Mouse (Mus musculus) megakaryocyte-erythroid progenitor cell, adult 5-6 weeks (primary cell): ENCODE results near the gene Gm21992. TPM values are rescaled to one million over a fixed set of nuclear protein-coding genes. Genes with fewer than 3 reads are reported as not detected.

Experiments used
- total RNA-seq, 2 experiments: library from RNA; stranded (forward) in 1 of 2; stranded (reverse) in 1 of 2; fragments of 200-1000, 215-1000 nt in 1 of 2; fragments of >200 nt in 1 of 2; fragmentation: Nextera tagmentation in 1 of 2; gene quantifications; 2 replicates each; pipeline ENCODE4 v1.2.3; 2014 to 2017

Gene Gm21992
- total RNA-seq, 2 experiments from 2014 or later = 15.8 to 59.5 TPM

Other genes starting within 250 kb of the Gm21992 start
- gene Lrfn4, start 195.9 kb downstream of the Gm21992 start, total RNA-seq (2014; fragmentation: Nextera tagmentation) = 0.92 and 2.6 TPM in 2 replicates
- gene Lrfn4, start 195.9 kb downstream of the Gm21992 start, total RNA-seq (2017) = 1.1 and 2.4 TPM in 2 replicates
- gene Rce1, start 186.0 kb downstream of the Gm21992 start, total RNA-seq (2014; fragmentation: Nextera tagmentation) = 23.0 and 38.5 TPM in 2 replicates
- 14.6 and 26.0 TPM in 2 replicates for gene Rce1, start 186.0 kb downstream of the Gm21992 start, total RNA-seq (2017)
- gene Gm960, start 112.9 kb downstream of the Gm21992 start, total RNA-seq (2014; fragmentation: Nextera tagmentation) = 1.3 and 3.5 TPM in 2 replicates
- gene Gm960, start 112.9 kb downstream of the Gm21992 start, total RNA-seq (2017) = 2.4 TPM in 1 of 2 replicates, not detected in the other
- gene Sptbn2, start 100.4 kb downstream of the Gm21992 start, total RNA-seq (2014; fragmentation: Nextera tagmentation) = not detected in 2 replicates
- gene Sptbn2, start 100.4 kb downstream of the Gm21992 start, total RNA-seq (2017) = not detected in 2 replicates
- 5.0 and 11.3 TPM in 2 replicates for gene Rbm4b, start 55.1 kb downstream of the Gm21992 start, total RNA-seq (2014; fragmentation: Nextera tagmentation)
- gene Rbm4b, start 55.1 kb downstream of the Gm21992 start, total RNA-seq (2017) = 9.9 and 19.2 TPM in 2 replicates
- gene Rbm4, start 17.7 kb downstream of the Gm21992 start, total RNA-seq (2014; fragmentation: Nextera tagmentation) = 51.9 and 59.4 TPM in 2 replicates
- gene Rbm4, start 17.7 kb downstream of the Gm21992 start, total RNA-seq (2017) = 68.6 and 75.3 TPM in 2 replicates
- 74.2 and 76.1 TPM in 2 replicates for gene Rbm14, start within 50 bp of the Gm21992 start, total RNA-seq (2014; fragmentation: Nextera tagmentation)
- 16.6 and 29.1 TPM in 2 replicates for gene Rbm14, start within 50 bp of the Gm21992 start, total RNA-seq (2017)
- gene Ccs, start 27.7 kb upstream of the Gm21992 start, total RNA-seq (2014; fragmentation: Nextera tagmentation) = 75.1 and 81.3 TPM in 2 replicates
- gene Ccs, start 27.7 kb upstream of the Gm21992 start, total RNA-seq (2017) = 47.7 and 59.0 TPM in 2 replicates
- not detected in 2 replicates for gene Ccdc87, start 27.8 kb upstream of the Gm21992 start, total RNA-seq (2014; fragmentation: Nextera tagmentation)
- not detected in 2 replicates for gene Ccdc87, start 27.8 kb upstream of the Gm21992 start, total RNA-seq (2017)
- 1.3 and 2.9 TPM in 2 replicates for gene Ctsf, start 43.5 kb upstream of the Gm21992 start, total RNA-seq (2014; fragmentation: Nextera tagmentation)
- 2.7 and 7.5 TPM in 2 replicates for gene Ctsf, start 43.5 kb upstream of the Gm21992 start, total RNA-seq (2017)
- 2.2 and 4.0 TPM in 2 replicates for gene Actn3, start 66.3 kb upstream of the Gm21992 start, total RNA-seq (2014; fragmentation: Nextera tagmentation)
- 1.0 TPM in 1 of 2 replicates, not detected in the other for gene Actn3, start 66.3 kb upstream of the Gm21992 start, total RNA-seq (2017)
- gene Zdhhc24, start 67.1 kb upstream of the Gm21992 start, total RNA-seq (2014; fragmentation: Nextera tagmentation) = 16.5 and 20.3 TPM in 2 replicates
- 8.8 and 13.2 TPM in 2 replicates for gene Zdhhc24, start 67.1 kb upstream of the Gm21992 start, total RNA-seq (2017)
- 1.5 and 2.5 TPM in 2 replicates for gene Bbs1, start 95.0 kb upstream of the Gm21992 start, total RNA-seq (2014; fragmentation: Nextera tagmentation)
- gene Bbs1, start 95.0 kb upstream of the Gm21992 start, total RNA-seq (2017) = 0.65 TPM in 1 of 2 replicates, not detected in the other
- 53.8 and 62.2 TPM in 2 replicates for gene Dpp3, start 116.7 kb upstream of the Gm21992 start, total RNA-seq (2014; fragmentation: Nextera tagmentation)
- gene Dpp3, start 116.7 kb upstream of the Gm21992 start, total RNA-seq (2017) = 40.7 and 51.4 TPM in 2 replicates
- gene Peli3, start 131.5 kb upstream of the Gm21992 start, total RNA-seq (2014; fragmentation: Nextera tagmentation) = 1.1 TPM in 1 of 2 replicates, not detected in the other
- gene Peli3, start 131.5 kb upstream of the Gm21992 start, total RNA-seq (2017) = not detected in 2 replicates
- gene Mrpl11, start 150.5 kb upstream of the Gm21992 start, total RNA-seq (2014; fragmentation: Nextera tagmentation) = 58.5 and 60.3 TPM in 2 replicates
- gene Mrpl11, start 150.5 kb upstream of the Gm21992 start, total RNA-seq (2017) = 41.4 and 91.0 TPM in 2 replicates
- not detected in 2 replicates for gene Npas4, start 178.7 kb upstream of the Gm21992 start, total RNA-seq (2014; fragmentation: Nextera tagmentation)
- gene Npas4, start 178.7 kb upstream of the Gm21992 start, total RNA-seq (2017) = not detected in 2 replicates
- gene Slc29a2, start 212.2 kb upstream of the Gm21992 start, total RNA-seq (2014; fragmentation: Nextera tagmentation) = 9.7 and 14.2 TPM in 2 replicates
- gene Slc29a2, start 212.2 kb upstream of the Gm21992 start, total RNA-seq (2017) = 1.5 and 4.4 TPM in 2 replicates
- not detected in 2 replicates for gene B4gat1, start 227.2 kb upstream of the Gm21992 start, total RNA-seq (2014; fragmentation: Nextera tagmentation)
- gene B4gat1, start 227.2 kb upstream of the Gm21992 start, total RNA-seq (2017) = 1.5 TPM in 1 of 2 replicates, not detected in the other
- 2.0 and 3.3 TPM in 2 replicates for gene AC124502.3, start 227.3 kb upstream of the Gm21992 start, total RNA-seq (2014; fragmentation: Nextera tagmentation)
- 1.8 and 4.2 TPM in 2 replicates for gene AC124502.3, start 227.3 kb upstream of the Gm21992 start, total RNA-seq (2017)
- gene Brms1, start 229.7 kb upstream of the Gm21992 start, total RNA-seq (2014; fragmentation: Nextera tagmentation) = 25.3 and 37.1 TPM in 2 replicates
- gene Brms1, start 229.7 kb upstream of the Gm21992 start, total RNA-seq (2017) = 30.3 and 36.7 TPM in 2 replicates
- 0.89 and 1.3 TPM in 2 replicates for gene Rin1, start 238.9 kb upstream of the Gm21992 start, total RNA-seq (2014; fragmentation: Nextera tagmentation)
- gene Rin1, start 238.9 kb upstream of the Gm21992 start, total RNA-seq (2017) = 0.66 TPM in 1 of 2 replicates, not detected in the other